Mouse (Mus musculus): ENCODE data around the gene Stub1.

DNA sequence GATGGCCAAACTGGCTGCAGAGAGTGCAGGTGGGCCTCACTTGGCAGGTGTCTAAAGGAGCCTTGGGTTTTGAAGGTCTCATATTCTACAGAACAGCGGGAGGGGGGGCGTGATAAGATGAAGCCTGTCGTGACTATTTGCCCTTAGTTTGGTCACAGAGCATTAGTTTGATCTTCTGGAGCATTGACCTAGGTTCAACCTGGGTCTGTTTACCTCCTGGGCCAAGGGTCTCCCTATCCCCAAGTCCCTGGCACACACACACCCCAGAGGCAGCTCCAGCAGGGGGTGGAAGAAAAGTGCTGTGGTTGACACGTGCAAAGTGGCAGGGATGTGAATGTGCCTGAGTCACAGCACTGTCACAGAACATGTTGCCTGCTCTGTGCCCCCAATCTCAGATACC, 22.3 kb downstream of the Stub1 start:
- TF ChIP-seq MAX (IDR thresholded peaks at IDR 0.05): no peak
- no peak for TF ChIP-seq CTCF (IDR thresholded peaks at IDR 0.05; ENCODE audit: control insufficient read depth, insufficient read depth, insufficient read length)
- no peak for TF ChIP-seq CEBPB (IDR thresholded peaks at IDR 0.05; ENCODE audit: low read depth)
- no peak for TF ChIP-seq USF1 (IDR thresholded peaks at IDR 0.05; ENCODE audit: low read depth)
- no peak for TF ChIP-seq FOSL1 (IDR thresholded peaks at IDR 0.05; ENCODE audit: insufficient read depth, low read length, poor library complexity, severe bottlenecking)
- no peak for TF ChIP-seq MYOG (IDR thresholded peaks at IDR 0.05; ENCODE audit: control insufficient read depth, extremely low read depth, insufficient read length)
- TF ChIP-seq MYOD1 (IDR thresholded peaks at IDR 0.05; ENCODE audit: control insufficient read depth, insufficient read length, low read depth): no peak
